Mouse (Mus musculus) gastrocnemius, adult 18-20 months (tissue): ENCODE data around the gene Gcnt2. TPM values are rescaled to one million over a fixed set of nuclear protein-coding genes. Genes with fewer than 3 reads are reported as not detected.
"Not testable (repeated sequence)": the region's sequence is repeated elsewhere in the genome, so short reads cannot be mapped to it uniquely, and the experiment has no call there.

Experiments used
- DNase-seq: peaks from one replicate; pipeline ENCODE4 v3.0.0; 2021; ENCODE audit warnings: low spot score
- total RNA-seq, 2 experiments: library from RNA; stranded (reverse); gene quantifications; 2 replicates each; pipeline ENCODE4 v1.2.3; 2021

Gene Gcnt2
- total RNA-seq, 2 experiments from 2014 or later = 9.5 to 19.4 TPM

DNA sequence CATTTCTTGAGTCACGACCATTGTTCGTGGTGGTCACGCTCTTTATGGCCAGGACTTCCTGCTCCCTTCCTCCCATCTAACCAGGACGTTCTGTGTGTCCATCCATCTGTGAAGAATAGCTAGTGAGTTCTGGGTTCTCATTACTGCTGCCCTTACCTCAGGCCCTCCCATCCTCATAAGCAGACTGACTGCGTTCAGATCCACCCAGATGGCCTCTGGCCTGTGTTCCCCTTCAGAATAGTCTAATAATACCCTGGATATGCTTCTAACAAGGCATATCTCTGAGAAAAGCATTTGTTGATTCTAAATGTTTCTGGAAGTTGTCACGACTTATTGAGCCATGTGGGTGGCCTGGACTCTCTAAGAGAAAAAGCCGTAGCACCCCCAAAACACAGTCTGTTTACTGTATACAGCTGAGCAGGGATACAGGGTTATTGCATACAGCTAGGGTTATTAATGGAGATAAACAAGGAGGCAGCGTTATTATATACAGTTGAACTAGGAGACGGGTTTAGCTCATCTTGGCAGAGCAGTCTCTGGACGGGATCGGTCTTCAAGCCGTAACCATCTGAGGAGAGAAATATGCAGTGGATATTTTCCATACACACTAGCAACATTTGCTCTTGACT, 42.4 kb downstream of the Gcnt2 start:
- DNase-seq = no peak

DNA sequence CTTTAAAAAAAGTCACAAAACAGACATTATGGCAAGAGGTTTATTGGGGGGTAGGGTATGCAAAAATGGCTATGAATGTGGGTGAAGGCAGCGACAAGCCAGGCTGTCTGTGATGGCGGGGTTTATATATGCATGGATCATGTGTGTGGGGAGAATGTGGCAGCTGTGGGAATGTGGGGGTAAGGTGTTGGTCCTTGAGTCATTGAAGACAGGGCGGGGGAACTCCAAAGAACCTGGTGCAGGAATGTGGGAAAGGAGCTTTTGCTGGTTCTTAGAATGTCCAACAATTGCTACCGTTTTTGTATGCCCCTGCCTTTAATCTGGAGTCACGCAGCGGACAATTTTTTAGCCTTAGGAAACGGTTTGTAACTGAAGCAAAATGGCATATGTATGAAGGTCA, 44.5 kb downstream of the Gcnt2 start:
- DNase-seq = no peak

DNA sequence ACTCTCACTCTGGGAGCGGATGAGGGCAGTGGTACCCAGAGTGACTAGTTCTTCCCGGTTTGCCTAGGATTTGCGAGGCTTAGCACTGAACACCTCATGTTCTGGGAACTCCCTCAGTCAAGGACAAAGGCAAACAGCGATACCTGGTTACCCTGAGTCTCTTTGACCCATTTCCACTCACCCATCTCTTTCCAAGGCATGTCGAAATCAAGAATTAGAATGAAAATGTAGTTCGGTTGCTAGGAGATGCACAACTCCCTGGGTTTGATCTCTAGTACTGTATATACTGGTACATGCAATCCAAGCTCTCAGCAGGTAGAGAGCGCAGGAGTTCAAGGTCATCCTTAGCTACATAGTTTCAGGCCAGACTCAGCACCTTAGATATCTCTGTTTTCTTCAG, 47.0 kb downstream of the Gcnt2 start:
- no peak for DNase-seq

DNA sequence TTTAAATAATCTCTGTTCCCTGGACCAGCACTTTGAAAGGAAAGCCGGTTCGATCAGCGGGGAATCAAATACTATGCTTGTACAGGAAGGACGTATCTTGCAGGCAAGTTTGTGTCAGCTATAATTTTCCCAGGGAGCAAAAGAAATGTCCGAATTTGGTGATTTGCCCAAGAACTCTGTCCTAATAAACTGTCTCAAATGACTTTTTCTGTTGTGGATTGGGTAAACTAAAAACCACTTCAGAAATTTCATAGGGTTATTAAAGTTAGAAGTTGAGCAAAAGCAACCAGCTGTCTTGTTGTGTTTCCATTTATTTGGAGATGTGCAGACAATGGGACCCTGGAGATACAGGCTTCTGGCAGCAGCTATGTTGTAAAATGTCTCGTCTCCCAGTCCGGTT, 47.7 kb downstream of the Gcnt2 start:
- no peak for DNase-seq

DNA sequence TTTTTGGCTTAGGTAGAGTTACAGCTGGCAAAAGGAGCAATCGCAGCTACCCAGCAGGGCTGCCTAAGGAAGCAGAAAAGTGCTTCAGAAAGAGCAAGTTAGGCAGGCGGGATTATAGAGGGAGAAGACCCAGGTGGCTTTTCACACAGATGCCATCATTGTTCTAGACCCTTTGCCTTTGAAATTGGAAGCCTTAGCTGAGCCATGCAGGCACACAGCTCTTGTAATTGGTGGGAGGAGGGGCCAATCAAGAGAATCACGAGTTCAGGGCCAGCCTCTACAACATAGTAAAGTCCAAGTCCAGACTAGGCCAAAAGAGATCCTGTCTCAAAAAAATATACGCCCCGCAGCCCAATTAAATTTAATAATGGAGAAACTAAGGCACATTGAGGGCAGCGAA, 48.5 kb downstream of the Gcnt2 start:
- no peak for DNase-seq

DNA sequence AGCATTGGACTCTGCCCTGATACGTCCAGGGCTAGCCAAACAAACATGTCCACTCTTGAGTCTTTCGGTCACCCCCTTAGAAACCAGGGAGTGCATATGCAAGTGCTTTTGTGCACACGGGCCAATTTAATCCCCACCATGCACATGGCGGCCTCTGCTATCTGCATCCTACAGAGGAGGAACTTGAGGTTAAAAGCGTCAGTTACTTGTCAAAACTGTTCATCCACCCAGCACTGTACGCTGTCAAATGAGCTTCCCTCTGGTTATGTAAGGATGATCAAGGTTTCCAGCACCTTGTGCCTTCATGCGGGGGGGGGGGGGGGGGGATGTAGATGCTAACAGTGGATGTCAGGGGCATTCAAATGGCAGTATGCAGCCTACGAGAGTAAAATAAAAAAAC, 49.5 kb downstream of the Gcnt2 start:
- DNase-seq = no peak

DNA sequence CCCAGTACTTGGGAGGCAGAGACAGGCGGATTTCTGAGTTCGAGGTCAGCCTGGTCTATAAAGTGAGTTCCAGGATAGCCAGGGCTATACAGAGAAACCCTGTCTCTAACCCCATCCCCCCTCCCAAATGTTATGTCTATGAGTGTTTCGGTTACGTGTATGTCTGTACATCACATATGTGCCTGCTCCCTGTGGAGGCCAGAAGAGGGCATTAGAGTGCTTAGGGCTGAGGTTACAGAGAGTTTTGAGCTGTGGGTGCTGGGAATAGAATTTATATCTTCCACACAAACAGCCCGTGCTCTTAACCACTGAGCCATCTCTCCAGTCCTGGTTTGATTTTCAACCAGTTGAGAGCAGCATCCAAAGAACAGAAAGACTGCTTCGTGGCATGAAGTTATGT, 50.5 kb downstream of the Gcnt2 start:
- no peak for DNase-seq

DNA sequence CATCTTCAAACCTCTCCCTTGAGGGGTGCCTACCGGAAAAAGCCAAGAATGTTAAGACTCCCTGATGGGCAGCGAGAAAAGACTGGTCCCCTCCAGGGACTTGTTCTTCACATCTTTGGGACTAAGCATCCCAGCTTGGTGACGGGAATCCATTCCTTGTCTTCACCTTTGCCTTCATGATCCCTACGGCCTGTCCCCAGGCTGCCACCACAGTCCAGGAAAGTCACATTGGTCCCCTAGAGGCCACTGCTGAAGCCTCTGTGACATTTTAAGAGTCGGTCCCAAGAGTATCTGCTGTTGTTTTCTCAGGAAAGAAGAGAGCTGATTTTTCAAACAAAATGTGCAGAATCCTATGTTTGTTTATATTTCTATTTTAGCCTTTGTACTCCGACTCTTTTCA, 52.4 kb downstream of the Gcnt2 start:
- no peak for DNase-seq

DNA sequence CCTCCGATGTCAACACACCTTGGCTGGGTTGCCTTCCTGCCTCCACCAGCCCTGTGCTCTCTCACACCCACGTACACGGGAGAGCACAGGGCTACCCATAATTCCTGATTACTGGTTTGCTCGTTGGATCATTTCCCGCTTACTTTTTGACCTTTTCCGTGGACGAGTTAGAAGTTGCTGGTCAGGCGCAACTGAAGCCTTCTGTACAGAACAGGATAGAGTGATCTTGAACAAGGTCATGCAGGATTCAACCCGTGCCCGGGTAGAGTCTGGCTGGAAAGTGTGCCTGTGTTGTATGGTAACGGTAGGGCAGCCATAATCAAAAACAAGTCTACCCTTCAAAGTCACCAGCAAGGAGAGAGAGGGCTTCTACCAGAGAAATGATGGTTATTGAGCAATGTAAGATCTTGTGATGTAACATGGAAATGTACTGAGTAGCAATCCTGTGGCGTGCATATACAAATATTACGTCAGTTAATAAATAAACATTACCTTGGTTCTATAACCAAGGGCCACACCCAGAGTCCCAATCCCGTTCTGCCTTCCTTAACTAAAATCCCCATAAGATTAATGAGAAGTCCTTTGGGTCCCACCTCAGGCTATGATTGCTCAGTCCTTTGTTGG, 54.0 kb downstream of the Gcnt2 start:
- DNase-seq = no peak

DNA sequence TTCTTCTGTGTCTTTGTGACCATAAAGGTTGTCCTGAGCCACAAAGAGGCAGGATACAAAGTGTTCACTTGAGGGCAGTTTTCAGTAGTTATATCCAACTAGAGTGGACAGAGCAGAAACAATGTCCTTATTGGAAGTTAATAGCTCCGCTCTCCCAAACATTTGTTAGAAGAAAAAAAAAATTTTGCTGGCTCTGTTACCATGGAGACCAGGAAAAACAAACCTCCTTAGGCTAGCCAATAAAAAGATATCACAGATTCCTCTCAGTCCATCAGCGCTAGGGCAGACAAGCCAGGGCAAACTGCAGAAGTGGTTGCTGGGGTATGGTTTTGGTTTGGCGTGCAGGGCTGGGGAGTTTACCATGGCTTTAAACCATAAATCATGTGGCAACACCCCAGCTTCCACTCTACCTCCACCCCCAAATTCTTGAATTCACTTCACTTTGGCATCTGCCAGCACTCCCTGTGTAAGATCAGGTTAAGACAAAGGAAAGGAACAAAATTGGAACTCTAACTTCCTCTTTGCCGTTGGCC, 54.6 kb downstream of the Gcnt2 start:
- DNase-seq = no peak

DNA sequence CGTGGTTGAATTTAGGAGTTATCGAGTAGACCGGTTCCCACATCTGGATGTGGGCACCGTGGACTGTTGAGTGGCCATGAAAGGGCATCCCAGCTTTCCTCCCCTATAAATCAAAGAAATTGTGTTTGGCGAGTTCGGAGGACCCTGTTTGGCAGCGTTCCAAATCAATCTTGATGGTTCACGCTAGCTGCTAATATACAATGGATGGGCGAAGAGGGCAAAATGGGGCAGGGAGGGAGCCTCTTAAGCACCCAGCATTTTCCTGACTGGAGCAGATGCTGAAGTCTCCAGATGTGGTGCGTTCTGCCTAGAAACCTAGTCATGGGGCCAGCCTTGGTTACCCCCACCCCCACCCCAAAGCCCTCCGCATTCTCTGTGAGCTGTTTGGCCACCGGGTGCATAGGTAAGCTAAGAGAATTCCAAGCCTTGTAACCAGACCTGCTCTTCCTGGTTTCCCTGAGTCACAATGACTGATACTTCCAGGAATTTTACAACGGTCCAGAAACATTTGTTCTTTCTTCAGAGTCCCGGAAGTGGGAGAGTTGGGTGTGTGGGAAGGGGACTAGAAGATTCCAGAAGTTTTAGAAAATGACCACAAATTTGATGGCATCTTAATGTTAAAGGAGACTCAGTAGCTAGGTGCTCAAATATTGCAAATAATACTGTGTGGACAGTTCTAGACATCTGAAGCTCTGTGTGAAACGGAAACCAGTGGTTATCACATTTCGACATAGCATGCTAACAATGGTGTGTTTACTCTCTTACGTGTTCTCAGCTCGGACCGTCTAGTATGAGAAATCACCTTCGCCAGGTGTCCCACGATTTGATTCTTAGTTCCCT, 57.0 kb downstream of the Gcnt2 start:
- DNase-seq = no peak

DNA sequence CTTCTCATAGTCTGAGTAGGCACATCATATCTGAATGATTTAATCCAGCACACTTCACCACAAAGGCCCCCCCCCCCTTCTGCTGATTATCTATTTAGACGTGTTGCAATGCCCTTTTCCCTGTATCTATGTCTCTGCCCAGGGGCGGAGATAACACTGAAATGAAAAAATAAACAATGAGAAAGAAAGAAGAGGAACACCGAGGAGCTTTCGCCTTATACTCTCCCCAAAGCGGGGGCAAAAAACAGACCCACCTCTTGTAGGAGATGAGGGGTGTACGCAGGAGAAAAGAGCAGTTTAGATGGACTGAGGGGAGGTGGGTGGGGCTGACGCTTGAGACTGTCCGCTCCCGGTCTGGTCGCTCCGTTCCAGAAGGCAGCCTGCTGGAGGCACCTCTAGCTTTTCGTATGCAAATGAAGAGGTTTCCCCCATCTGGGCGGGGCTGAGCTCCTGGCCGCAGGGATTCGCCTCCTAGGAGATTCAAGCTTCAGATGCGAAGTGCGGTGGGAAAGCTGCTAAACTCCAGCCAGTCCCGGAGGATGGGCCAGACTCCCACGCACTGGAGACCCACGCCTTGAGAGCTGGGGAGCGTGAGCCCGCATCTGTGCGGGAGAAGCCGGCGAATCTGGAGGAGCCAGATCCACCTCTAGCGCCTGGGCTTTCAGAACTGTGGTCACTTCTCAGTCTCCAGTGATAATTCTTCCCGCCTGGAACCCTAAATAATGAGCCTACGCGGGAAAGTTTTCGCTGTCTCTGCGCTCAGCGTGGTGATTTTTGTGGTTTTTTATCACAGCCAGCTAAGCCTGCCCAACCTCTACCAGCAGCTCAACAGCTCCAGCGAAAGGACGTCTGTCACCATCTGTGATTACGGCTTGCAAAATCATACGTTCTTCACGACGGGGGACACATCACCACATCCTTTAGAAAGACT, 57.9 kb downstream of the Gcnt2 start:
- peak; percentile 58 for DNase-seq

DNA sequence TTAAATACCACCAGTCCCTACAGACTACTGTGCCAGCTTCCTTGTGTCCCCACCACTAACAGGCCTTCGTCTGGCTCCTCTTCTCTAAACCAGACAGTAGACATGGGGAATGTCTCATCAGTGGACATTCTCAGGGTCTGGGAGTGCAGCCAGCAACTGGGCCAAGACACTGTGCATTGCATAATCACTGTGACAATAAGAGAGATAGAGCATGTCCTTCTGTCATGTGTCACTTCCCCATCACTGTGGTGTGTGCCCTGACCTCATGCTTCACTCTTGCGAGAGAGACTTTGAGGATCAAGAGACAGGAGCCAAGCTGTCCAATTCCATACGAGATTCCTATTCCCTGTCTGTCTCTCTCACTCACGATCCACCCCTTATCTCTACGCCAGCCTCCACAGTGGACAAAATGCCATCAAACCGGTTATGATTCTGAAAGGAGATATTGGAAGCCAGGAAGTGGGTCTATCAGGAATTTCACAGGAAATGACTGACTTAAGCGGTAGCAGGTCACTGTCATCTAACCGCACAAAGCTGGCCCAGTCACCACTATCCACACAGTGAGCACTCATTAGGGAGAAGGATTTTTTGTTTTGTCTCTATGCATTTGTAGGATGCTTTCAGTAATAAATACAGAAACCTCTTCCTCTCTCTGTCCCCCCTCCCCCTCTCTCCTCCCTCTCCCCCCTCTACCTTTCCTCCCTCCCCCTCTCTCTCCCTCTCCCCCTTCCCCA, 61.9 kb downstream of the Gcnt2 start:
- DNase-seq = peak; percentile 28

DNA sequence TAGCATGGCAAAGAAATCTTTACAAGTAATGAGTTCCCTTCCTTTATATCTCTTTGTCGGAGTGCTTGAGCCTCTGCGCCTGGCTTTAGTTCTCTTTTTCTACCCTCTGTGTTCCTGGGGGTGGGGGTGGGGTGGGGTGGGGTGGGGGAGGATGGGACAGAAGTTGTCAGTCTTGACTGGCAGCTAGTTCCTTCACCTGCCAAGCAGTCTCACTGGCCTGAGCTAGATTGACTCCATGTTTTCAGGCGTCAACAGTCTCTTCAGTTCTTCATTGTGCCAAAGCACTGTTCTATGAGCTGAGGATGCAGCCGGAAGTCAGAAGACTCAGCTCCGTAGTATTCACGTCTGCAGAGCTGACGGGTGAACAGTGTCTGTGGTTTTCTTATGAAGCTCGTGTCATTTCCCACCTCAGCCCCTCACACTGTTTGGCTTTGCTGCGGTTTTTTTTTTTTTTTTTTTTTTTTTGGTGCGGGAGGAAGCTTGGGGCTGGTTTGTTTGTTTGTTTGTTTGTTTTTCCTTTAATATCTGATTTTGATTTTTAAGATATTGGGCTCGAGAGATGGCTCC, 62.8 kb downstream of the Gcnt2 start:
- no peak for DNase-seq

DNA sequence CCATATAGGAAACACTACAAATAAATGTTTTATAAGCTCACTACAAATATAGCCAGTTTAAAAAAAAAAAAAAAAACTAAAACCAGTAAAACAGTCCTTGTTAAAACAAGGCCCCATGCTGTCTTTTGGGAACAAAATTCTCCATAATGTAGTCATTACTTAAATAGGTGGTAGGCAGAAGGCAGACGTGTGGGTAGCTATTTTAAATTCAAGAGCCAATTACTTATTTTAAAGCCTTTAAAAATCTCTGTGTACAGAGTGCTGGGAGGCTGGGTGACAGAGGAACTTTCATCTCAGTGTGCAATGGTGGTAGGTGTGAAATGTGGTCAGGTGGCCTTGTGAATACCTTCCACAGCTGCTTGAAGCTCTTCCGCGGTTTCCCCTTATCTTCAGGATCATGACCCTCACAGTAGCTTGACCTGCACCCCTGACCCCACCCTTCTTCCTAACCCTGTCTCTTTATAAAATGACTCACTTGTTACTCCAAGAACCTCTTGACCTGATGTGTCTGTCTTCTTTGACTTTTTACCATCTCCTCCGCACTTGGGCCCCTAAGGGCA, 64.3 kb downstream of the Gcnt2 start:
- no peak for DNase-seq

DNA sequence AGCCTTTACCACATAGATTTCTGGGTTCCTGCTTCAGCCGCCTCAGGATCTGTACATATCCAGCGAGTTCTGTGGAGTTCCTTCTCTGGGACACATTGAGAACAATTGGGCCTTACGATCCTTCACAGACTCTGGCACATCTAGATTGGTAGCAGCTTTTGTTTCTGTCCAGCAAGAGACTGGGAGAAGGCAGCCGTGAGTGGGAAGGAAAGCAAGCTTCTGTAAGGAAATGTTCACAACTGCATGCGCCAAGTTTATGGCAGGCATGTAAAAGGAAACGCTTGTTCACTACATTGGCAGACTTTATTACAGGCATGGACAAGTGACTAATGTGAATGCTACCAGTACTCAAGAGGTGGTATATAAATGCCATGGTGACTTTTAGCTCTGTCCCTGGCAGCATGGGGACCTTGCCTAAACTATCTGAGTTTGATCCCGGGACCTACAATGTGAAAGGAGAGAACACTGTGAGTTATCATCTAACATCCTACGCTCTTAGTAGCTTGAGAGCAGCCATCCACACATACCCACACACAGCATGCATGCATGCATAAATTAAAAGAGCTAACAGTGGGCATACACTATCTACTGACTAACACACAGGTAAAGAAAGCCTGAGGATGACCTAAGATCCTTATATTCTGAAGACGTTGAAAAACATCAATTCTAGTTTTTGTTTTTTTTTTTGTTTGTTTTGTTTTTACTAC, 68.8 kb downstream of the Gcnt2 start:
- no peak for DNase-seq

DNA sequence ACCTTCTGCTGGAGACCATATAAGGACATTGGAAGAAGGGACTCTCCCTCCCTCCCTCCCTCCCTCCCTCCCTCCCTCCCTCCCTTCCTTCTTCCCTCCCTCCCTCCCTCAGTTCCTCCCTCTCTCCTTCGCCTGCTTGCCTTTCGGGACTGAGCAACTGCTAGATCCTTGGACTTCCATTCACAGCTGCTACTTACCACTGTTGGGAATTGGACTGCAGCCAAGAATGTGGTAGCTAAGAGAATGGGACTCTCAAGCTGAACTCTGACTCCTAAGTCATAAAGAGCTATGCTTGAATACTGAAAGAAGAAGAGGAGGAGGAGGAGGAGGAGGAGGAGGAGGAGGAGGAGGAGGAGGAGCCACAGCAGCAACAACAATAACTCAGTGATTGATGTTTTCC, 72.3 kb downstream of the Gcnt2 start:
- not testable (repeated sequence) for DNase-seq

DNA sequence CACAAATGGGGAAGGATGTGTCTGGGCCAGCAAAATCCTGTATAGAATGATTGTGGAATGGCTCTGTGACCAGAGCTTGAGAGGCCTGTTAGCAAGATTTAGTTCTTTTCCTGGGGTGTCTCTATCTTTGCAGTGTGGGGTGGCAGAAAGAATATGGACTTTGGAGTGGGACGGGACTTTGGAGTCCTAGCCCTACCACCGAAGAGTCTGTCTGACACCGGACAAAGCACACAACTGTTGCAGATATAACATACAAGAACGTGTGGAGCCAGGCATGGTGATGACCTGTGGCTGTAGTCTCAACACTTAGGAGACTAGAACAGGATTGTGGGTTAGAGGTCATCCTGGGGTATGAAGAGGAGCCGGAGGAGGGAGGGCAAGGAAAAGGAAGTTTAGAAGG, 73.0 kb downstream of the Gcnt2 start:
- no peak for DNase-seq

DNA sequence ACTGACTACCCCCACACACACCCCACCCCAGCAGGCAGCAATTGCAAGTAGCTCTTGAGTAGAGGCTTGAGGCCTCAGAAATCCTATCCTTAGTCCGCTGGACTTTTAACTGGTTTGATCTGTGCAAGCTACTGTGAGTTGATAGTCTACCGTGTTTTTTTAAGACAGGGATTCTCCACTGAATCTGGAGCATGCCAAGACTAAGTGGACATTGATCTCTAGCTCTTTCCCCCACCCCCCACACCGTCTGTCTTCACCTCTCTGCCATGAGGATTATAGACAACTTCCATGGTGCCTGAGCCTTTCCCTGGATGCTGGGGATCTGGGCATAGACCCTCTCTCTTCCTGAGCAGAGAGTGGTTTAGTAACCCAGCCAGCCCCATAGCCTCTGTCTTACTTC, 74.8 kb downstream of the Gcnt2 start:
- DNase-seq = no peak
